Mouse (Mus musculus) heart, embryonic 15.5 days (tissue): ENCODE measurements at regions not wholly inside any gene's neighbourhood (a gene's known extent, or its start where the extent isn't known, plus 50 kb on each side); places are given as distances from the start of the nearest gene placed in this dataset.

Experiments used
- ATAC-seq: fragments of 200-750 bp; cut with Nextera tagmentation; replicated peaks from 2 replicates; pipeline ENCODE4 v1.8.0; 2017; ENCODE audit warnings: low read depth, moderate TSS enrichment; ENCODE audit not compliant: insufficient number of reproducible peaks, insufficient read depth, low FRiP score
- H3K27ac ChIP-seq: fragments of 300-500 bp; sonication (generic); 2 replicates; pipeline ENCODE4 v1.5.1; 2015; ENCODE audit warnings: mild to moderate bottlenecking, inconsistent platforms
- H3K27me3 ChIP-seq: fragments of 300-500 bp; sonication (generic); 2 replicates; pipeline ENCODE4 v1.6.1; 2015; ENCODE audit warnings: inconsistent platforms
- H3K36me3 ChIP-seq: fragments of 300-500 bp; sonication (generic); 2 replicates; pipeline ENCODE4 v1.6.1; 2015; ENCODE audit warnings: mild to moderate bottlenecking, inconsistent platforms
- H3K4me1 ChIP-seq: fragments of 300-500 bp; sonication (generic); replicated peaks from 2 replicates; pipeline ENCODE4 v1.6.1; 2015; ENCODE audit warnings: inconsistent platforms
- H3K4me2 ChIP-seq: fragments of 300-500 bp; sonication (generic); 2 replicates; pipeline ENCODE4 v1.6.1; 2015; ENCODE audit warnings: inconsistent platforms, mild to moderate bottlenecking, moderate library complexity
- H3K4me3 ChIP-seq: fragments of 300-500 bp; sonication (generic); 2 replicates; pipeline ENCODE4 v1.5.1; 2015; ENCODE audit warnings: mild to moderate bottlenecking, inconsistent platforms
- H3K9ac ChIP-seq: fragments of 300-500 bp; sonication (generic); 2 replicates; pipeline ENCODE4 v1.6.1; 2015; ENCODE audit warnings: mild to moderate bottlenecking, inconsistent platforms
- H3K9me3 ChIP-seq: fragments of 300-500 bp; sonication (generic); replicated peaks from 2 replicates; pipeline ENCODE4 v1.6.1; 2016; ENCODE audit warnings: inconsistent platforms
- WGBS: fragments of 180-500 bp; shearing (Covaris S2); methylation state at CpG from one replicate; pipeline ENCODE4 v1.1.7; 2015; ENCODE audit warnings: mixed read lengths; 5-methylcytosine and 5-hydroxymethylcytosine counted together

- no peaks in the 10 kb centered on the region for H3K4me1 ChIP-seq
- no peaks in the 10 kb centered on the region for H3K36me3 ChIP-seq
- no peak for ATAC-seq
- 71% methylated on average over 8 of the region's 8 CpGs for WGBS
- no peak overlapping the region for H3K9ac ChIP-seq
- no peak overlapping the region for H3K4me3 ChIP-seq
- H3K9me3 ChIP-seq: no peaks in the 10 kb centered on the region
- H3K4me2 ChIP-seq: no peak overlapping the region
- no peak overlapping the region for H3K27ac ChIP-seq
- H3K27me3 ChIP-seq: no peaks in the 10 kb centered on the region
These were observed 126.2 kb downstream of the Gm10260 start for GRCm38 (mm10) chr13:97634041-97634788.

- ATAC-seq: no peak
- Histone ChIP-seq H3K9ac (no peak overlapping the region), H3K36me3 (no peaks in the 10 kb centered on the region), H3K27ac (no peak overlapping the region), H3K4me3 (no peak overlapping the region), H3K4me2 (no peak overlapping the region), H3K9me3 (no peaks in the 10 kb centered on the region), H3K4me1 (no peaks in the 10 kb centered on the region), H3K27me3 (no peaks in the 10 kb centered on the region)
- WGBS: 76% methylated on average over 4 of the region's 4 CpGs
These were observed 126.9 kb downstream of the Gm10260 start for GRCm38 (mm10) chr13:97633551-97633950.

GRCm38 (mm10) chr13:97631872-97632402 is 128.5 kb downstream of the Gm10260 start:
- H3K36me3 ChIP-seq: no peaks in the 10 kb centered on the region
- no peak overlapping the region for H3K4me2 ChIP-seq
- no peaks in the 10 kb centered on the region for H3K9me3 ChIP-seq
- ATAC-seq: no peak
- H3K27ac ChIP-seq: no peak overlapping the region
- H3K4me1 ChIP-seq: peaks cover 7% of the 10 kb centered on the region
- no peak overlapping the region for H3K9ac ChIP-seq
- H3K4me3 ChIP-seq: no peak overlapping the region
- WGBS: 73% methylated on average over 13 of the region's 13 CpGs
- H3K27me3 ChIP-seq: no peaks in the 10 kb centered on the region

GRCm38 (mm10) chr13:97630921-97631320 is 129.5 kb downstream of the Gm10260 start:
- Histone ChIP-seq H3K9me3 (no peaks in the 10 kb centered on the region), H3K4me1 (peaks cover 9% of the 10 kb centered on the region), H3K4me2 (no peak overlapping the region), H3K27ac (no peak overlapping the region), H3K27me3 (no peaks in the 10 kb centered on the region), H3K4me3 (no peak overlapping the region), H3K36me3 (no peaks in the 10 kb centered on the region), H3K9ac (no peak overlapping the region)
- WGBS: 73% methylated on average over 5 of the region's 5 CpGs
- ATAC-seq: no peak

- Histone ChIP-seq H3K36me3 (no peaks in the 10 kb centered on the region), H3K4me2 (no peak overlapping the region), H3K9ac (no peak overlapping the region), H3K27ac (no peak overlapping the region), H3K4me1 (peaks cover 9% of the 10 kb centered on the region), H3K9me3 (no peaks in the 10 kb centered on the region), H3K27me3 (no peaks in the 10 kb centered on the region), H3K4me3 (no peak overlapping the region)
- no peak for ATAC-seq
- 79% methylated on average over 7 of the region's 7 CpGs for WGBS
These were observed 131.8 kb downstream of the Gm10260 start for GRCm38 (mm10) chr13:97628608-97629007.

- peak; percentile 39; the same call in 1 of the 2 replicates for ATAC-seq
- 39% methylated on average over 10 of the region's 10 CpGs for WGBS
- peak overlapping the region; percentile 21; the same call in 1 of the 2 replicates for H3K4me2 ChIP-seq
These were observed 133.2 kb downstream of the Gm10260 start for GRCm38 (mm10) chr13:97627247-97627646.

GRCm38 (mm10) chr13:97626786-97627185 is 133.6 kb downstream of the Gm10260 start:
- no peaks in the 10 kb centered on the region for H3K36me3 ChIP-seq
- H3K4me3 ChIP-seq: no peak overlapping the region
- no peak overlapping the region for H3K27ac ChIP-seq
- H3K4me1 ChIP-seq: peaks cover 15% of the 10 kb centered on the region
- no peak overlapping the region for H3K9ac ChIP-seq
- WGBS: 44% methylated on average over 5 of the region's 5 CpGs
- no peaks in the 10 kb centered on the region for H3K9me3 ChIP-seq
- no peak overlapping the region for H3K4me2 ChIP-seq
- no peak for ATAC-seq
- H3K27me3 ChIP-seq: no peaks in the 10 kb centered on the region

More at GRCm38 (mm10) chr13:97627247-97627646, 133.2 kb downstream of the Gm10260 start:
- Histone ChIP-seq H3K9ac (no peak overlapping the region), H3K27ac (no peak overlapping the region), H3K27me3 (no peaks in the 10 kb centered on the region), H3K36me3 (no peaks in the 10 kb centered on the region), H3K4me1 (peaks cover 13% of the 10 kb centered on the region), H3K4me3 (no peak overlapping the region), H3K9me3 (no peaks in the 10 kb centered on the region)

GRCm38 (mm10) chr13:97626116-97626515 is 134.3 kb downstream of the Gm10260 start:
- 75% methylated on average over 5 of the region's 5 CpGs for WGBS
- Histone ChIP-seq H3K4me2 (no peak overlapping the region), H3K36me3 (no peaks in the 10 kb centered on the region)

GRCm38 (mm10) chr13:97625391-97625790 is 135.0 kb downstream of the Gm10260 start:
- H3K9ac ChIP-seq: no peak overlapping the region
- H3K27ac ChIP-seq: no peak overlapping the region
- H3K4me1 ChIP-seq: peaks cover 15% of the 10 kb centered on the region
- ATAC-seq: no peak
- whole genome bisulfite sequencing: 61% methylated on average over 4 of the region's 4 CpGs
- H3K4me2 ChIP-seq: no peak overlapping the region
- no peak overlapping the region for H3K4me3 ChIP-seq
- H3K27me3 ChIP-seq: no peaks in the 10 kb centered on the region
- H3K36me3 ChIP-seq: no peaks in the 10 kb centered on the region
- no peaks in the 10 kb centered on the region for H3K9me3 ChIP-seq

More at GRCm38 (mm10) chr13:97626116-97626515, 134.3 kb downstream of the Gm10260 start:
- Histone ChIP-seq H3K4me1 (peaks cover 15% of the 10 kb centered on the region), H3K4me3 (no peak overlapping the region), H3K9ac (no peak overlapping the region), H3K27me3 (no peaks in the 10 kb centered on the region), H3K27ac (no peak overlapping the region), H3K9me3 (no peaks in the 10 kb centered on the region)
- ATAC-seq: no peak

- Histone ChIP-seq H3K27me3 (no peaks in the 10 kb centered on the region), H3K4me1 (peaks cover 18% of the 10 kb centered on the region), H3K4me3 (no peak overlapping the region), H3K9me3 (no peaks in the 10 kb centered on the region), H3K4me2 (no peak overlapping the region), H3K9ac (no peak overlapping the region), H3K36me3 (no peaks in the 10 kb centered on the region), H3K27ac (no peak overlapping the region)
- WGBS: 70% methylated on average over 6 of the region's 6 CpGs
- ATAC-seq: no peak
These were observed 142.2 kb downstream of the Gm10260 start for GRCm38 (mm10) chr13:97618190-97618586.

GRCm38 (mm10) chr13:97617511-97618189 is 142.8 kb downstream of the Gm10260 start:
- Histone ChIP-seq H3K4me2 (no peak overlapping the region), H3K27ac (no peak overlapping the region), H3K9me3 (no peaks in the 10 kb centered on the region), H3K4me3 (no peak overlapping the region), H3K4me1 (peaks cover 18% of the 10 kb centered on the region), H3K36me3 (no peaks in the 10 kb centered on the region), H3K9ac (no peak overlapping the region), H3K27me3 (no peaks in the 10 kb centered on the region)
- 46% methylated on average over 13 of the region's 13 CpGs for WGBS
- ATAC-seq: no peak
